Mouse (Mus musculus): ENCODE measurements around the gene Trmt1.

Gene Trmt1

GRCm38 (mm10) chr8:84711933-84712758 lies 26.0 kb downstream of the Trmt1 start:
- peak; percentile 34 for DNase-seq

- no peak for DNase-seq
These were observed 26.6 kb downstream of the Trmt1 start for GRCm38 (mm10) chr8:84712759-84713120.

DNA sequence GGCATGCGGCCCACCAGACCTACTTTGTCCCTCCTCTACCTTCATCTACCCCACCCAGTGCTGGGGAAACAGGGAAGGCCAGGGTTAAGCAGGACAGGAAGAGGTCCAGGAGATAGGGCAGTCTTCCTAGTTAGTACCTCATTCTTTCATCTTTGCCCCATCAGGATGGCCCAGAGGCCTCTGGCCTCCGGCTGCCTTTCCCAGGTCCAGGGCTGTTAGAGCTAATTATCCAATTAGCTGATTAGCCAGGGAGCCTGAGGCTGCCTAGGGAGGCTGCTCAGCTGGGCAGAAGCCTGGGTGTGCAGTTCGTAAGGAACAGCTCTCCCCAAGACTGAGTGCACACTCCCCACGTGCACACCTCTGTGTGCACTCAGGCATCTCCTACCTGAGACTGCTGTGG lies 27.3 kb downstream of the Trmt1 start:
- DNase-seq, result no peak

- DNase-seq, result no peak
These were observed 28.1 kb downstream of the Trmt1 start for GRCm38 (mm10) chr8:84714161-84714560.

DNA sequence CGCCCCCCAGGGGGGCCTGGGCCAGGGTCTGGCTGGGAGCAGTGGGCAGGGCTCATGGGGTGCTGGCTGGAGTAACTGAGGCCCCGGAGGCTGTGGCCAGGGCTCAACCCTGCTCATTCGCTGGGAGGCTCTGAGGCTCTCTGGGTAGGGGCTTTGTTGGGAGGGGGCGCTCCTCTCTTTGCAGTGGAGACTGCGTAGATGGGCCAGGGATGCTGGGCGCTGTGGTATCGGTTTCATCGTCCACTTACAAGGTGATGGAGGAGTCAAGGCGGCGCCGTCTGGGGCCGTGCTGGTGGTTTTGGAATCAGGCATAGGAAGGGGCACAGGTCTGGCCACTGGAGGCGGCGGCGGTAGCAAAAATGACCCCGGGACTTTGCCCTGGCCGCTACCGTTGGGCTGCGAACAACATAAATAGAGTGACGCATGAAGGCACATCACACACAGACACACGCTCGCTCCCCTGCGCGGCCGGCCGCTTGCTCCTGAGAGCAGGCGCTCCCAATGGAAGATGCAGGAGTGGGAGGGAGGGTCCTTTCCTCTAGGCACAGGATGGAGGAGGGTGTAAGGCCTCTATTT lies 29.9 kb downstream of the Trmt1 start:
- DNase-seq, result no peak

- DNase-seq, result no peak
These were observed 30.7 kb downstream of the Trmt1 start for GRCm38 (mm10) chr8:84716790-84717189.

GRCm38 (mm10) chr8:84718476-84718875 lies 32.4 kb downstream of the Trmt1 start:
- no peak for DNase-seq

- no peak for DNase-seq
These were observed 33.0 kb downstream of the Trmt1 start for GRCm38 (mm10) chr8:84718959-84719690.

DNA sequence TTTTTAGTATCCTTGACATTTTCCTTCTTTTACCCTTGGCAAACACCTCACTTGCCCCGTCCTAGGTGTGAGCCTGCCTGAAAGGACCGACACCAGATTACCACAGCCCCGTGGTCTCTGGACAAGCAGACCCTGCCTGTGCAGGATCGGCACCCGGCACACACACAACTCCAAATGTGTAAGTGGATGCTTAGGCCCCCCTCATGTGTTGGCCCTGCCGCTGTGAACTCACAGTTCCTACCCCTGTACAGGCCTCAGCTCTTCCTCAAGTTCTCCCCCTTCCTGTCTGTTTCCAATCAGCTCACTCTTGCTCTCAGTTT lies 36.4 kb downstream of the Trmt1 start:
- DNase-seq, result no peak

DNA sequence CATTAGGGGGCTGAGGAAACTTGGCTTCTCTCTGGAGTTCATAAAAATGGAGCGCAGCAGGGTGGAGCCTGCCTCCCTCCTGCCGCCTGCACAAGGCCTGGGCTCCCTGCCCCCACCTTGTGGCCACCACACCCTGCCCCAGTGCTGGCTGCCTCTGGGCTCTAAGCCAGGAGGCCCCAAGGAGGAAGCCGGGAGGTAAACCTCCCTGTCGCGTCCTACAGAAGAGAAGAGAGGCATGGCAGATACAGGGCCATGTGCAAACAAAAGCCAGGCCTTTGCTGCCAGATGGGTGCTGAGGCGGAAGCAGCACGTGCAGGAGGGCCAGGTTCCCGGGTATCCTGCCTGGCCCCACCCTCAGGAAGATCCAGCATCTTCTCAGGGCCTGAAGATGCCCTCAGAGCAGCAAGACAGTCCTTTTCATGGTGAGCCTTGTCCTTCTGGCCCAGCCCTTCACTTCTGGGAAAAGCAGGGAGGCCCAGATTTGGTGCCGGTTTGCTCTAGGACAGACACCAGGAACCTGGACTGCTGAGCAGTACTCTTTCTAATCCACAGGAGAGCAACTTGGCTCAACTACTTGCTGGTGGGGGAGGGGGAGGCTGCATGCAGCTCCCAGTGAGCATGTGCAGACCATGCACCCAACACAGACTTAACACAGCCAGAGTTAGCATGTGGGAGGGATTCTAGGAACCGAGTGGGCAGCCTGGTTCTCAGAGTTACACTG lies 36.9 kb downstream of the Trmt1 start, which contains the start of gene G430095P16Rik:
TSS of gene G430095P16Rik (plus strand) at position 158 of the 721 bp plus-strand sequence.
- DNase-seq, result no peak

- DNase-seq, result no peak
These were observed 37.4 kb downstream of the Trmt1 start for GRCm38 (mm10) chr8:84723571-84723900.

- DNase-seq, result no peak
These were observed 38.6 kb downstream of the Trmt1 start for GRCm38 (mm10) chr8:84724683-84725082.

DNA sequence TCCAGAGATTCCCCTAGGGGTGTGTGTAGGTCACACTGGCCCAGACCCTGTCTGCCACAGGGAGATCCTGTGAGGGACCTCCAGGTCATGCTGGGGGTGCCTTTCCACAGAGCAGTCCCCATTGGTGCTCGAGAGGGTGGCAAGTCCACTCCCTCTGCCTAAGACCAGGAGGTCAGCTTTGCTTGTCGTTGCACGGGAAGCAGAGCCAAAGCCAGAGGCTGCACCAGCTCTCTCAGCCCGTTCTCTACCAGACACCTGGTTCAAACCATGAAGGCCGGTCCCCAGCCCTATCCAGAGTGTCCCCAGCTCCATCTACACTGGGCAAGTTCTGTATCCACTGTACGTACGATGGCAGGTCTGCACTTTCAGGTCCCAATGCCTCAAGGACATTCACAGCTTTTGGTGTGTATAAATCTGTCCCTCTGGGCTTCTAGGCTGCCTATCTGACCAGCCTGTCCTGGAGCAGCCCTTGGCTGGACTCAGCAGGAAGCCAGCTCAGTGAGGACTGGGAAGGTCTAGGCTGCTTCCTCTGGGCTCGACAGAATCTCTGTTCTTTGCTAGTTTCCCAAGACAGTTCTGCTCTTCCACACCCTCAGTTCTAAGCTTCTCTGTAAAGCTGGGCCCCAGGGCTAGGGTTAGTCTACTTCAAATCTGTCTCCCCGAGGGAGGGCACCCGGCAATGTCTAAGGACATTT lies 39.3 kb downstream of the Trmt1 start:
- no peak for DNase-seq

DNA sequence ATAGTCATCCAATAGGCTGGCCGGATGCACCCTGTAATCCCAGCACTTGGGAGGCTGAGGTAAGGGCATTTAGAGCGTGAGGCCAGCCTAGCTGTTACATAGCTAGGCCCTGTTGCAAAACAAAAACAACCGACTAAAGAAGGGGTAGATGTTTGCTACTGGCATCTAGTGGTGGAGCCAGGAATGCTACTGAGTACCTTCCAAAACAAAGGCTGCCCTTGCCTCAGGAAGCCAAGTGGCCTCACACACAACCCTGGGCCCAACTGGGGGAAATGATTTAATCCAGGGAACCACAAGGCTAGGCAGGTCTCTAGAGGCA lies 39.8 kb downstream of the Trmt1 start:
- DNase-seq, result no peak

DNA sequence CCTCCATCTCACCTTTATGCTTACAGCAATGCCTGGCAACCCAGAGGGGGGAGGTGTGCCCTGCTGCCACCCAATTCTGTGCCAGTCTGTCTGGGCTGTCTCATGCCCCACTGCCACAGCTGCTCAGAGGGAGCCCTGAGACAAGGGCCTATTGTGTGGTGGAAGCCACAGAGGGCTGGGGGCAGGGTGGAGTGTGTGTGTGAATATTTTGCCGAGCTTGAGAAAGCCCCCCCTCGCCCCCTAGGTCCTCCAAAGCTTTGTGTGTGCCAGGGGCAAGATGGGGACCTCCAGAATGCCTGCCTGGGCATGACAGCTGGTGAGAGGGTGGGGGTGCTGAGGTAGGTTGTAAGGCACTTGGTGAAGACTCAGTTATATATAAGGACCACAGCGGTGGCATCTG lies 42.4 kb downstream of the Trmt1 start:
- no peak for DNase-seq

DNA sequence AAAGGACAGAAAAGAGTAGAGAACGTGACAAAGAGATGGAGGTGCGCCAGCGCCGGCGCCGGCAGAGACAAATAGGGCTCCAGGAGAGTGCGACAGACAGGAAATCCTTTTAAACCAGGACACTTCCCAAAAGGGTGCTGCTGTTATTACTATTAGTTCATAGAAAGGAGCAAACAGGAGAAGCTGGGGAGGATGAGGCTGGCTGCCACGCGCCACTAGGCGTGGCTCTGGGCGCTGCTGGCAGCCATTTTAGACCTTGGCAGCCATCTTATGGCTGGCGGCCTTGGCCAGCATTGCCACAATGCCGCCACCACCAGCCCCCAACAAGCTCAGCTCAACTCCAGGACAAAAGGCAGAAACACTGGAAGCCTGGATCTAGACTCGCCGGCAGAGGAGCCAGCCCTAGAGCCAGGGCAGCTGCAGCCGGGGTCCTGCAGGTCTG lies 43.8 kb downstream of the Trmt1 start:
- DNase-seq, result no peak

- no peak for DNase-seq
These were observed 44.6 kb downstream of the Trmt1 start for GRCm38 (mm10) chr8:84730541-84731370.

- DNase-seq, result no peak
These were observed 45.5 kb downstream of the Trmt1 start for GRCm38 (mm10) chr8:84731371-84732177.

DNA sequence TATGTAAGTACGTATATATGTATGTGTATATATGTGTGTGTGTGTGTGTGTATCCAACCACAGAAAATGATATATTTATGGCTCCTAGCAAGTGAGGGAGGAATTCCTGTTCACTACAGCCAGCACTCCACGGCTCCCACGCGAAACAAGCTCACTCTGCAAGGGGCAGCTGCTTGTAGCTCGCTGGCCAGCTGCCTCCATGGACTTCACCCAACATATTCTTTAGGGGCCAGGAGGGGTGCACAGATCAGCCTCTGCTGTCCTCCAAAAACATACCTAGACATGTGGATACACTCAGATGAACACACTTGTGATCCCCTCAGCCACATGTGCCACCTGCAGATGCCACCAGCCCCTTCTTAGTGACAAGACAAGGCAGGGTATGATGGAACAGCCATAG lies 46.4 kb downstream of the Trmt1 start:
- DNase-seq, result no peak

DNA sequence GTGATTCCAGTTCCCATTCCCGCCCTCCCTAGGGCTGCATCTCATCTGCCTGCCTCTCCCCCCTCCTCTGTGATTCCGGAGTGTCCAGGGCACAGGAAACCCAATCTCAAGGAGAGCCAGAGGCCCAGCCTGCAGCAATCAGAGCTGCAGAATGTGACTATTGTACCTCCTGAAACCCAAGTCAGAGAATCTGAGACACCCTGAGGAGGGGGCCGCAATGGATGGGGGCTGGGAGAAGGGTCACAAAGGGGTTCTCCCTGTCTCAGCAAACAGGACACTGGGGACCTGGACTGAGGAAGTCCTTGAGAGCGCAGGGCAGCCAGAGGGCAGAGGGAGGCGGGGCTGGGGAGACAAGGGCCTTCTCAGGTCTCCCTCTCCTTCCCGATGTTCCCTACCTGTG lies 46.9 kb downstream of the Trmt1 start:
- DNase-seq, result no peak

- no peak for DNase-seq
These were observed 47.9 kb downstream of the Trmt1 start for GRCm38 (mm10) chr8:84733959-84734358.
